Mouse (Mus musculus) limb, embryonic 14.5 days (tissue): ENCODE data around the gene Afg1l. TPM values are rescaled to one million over a fixed set of nuclear protein-coding genes. Genes with fewer than 3 reads are reported as not detected.

Experiments
- ATAC-seq: fragments of 200-750 bp; cut with Nextera tagmentation; 2 replicates; pipeline ENCODE4 v1.8.0; 2017; ENCODE audit warnings: low read depth, moderate number of reproducible peaks, moderate TSS enrichment; ENCODE audit not compliant: low FRiP score
- DNase-seq: peaks from one replicate; pipeline ENCODE4 v3.0.0-alpha.2; 2015; ENCODE audit warnings: low spot score
- H3K27ac ChIP-seq: fragments of 300-500 bp; sonication (generic); replicated peaks from 2 replicates; pipeline ENCODE4 v1.5.1; 2014; ENCODE audit warnings: low read depth, mild to moderate bottlenecking, low read length, moderate library complexity, mixed read lengths
- H3K27me3 ChIP-seq: fragments of 300-500 bp; sonication (generic); 2 replicates; pipeline ENCODE4 v1.6.1; 2014; ENCODE audit warnings: low read length, mixed read lengths; ENCODE audit not compliant: control insufficient read depth, insufficient read depth
- H3K36me3 ChIP-seq: fragments of 300-500 bp; sonication (generic); 2 replicates; pipeline ENCODE4 v1.6.1; 2014; ENCODE audit warnings: mild to moderate bottlenecking, low read length, moderate library complexity, mixed read lengths; ENCODE audit not compliant: control insufficient read depth, insufficient read depth
- H3K4me1 ChIP-seq: fragments of 300-500 bp; sonication (generic); 2 replicates; pipeline ENCODE4 v1.6.1; 2014; ENCODE audit warnings: antibody characterized with exemption, low read length, mixed read lengths; ENCODE audit not compliant: control insufficient read depth, insufficient read depth
- H3K4me2 ChIP-seq: fragments of 300-500 bp; sonication (generic); replicated peaks from 2 replicates; pipeline ENCODE4 v1.6.1; 2014; ENCODE audit warnings: low read depth, mild to moderate bottlenecking, low read length, moderate library complexity; ENCODE audit not compliant: severe bottlenecking
- H3K4me3 ChIP-seq: fragments of 300-500 bp; sonication (generic); replicated peaks from 2 replicates; pipeline ENCODE4 v1.5.1; 2014; ENCODE audit warnings: low read length
- H3K9ac ChIP-seq: fragments of 300-500 bp; sonication (generic); 2 replicates; pipeline ENCODE4 v1.6.1; 2014; ENCODE audit warnings: mild to moderate bottlenecking, low read depth, low read length, moderate library complexity; ENCODE audit not compliant: severe bottlenecking
- H3K9me3 ChIP-seq: fragments of 300-500 bp; sonication (generic); 2 replicates; pipeline ENCODE4 v1.6.1; 2016; ENCODE audit warnings: low read length; ENCODE audit not compliant: control insufficient read depth
- POLR2A ChIP-seq: fragments of 200-500 bp; IDR thresholded peaks from 2 replicates; pipeline ENCODE4 v1.8.0; 2012; ENCODE audit warnings: inconsistent platforms, mild to moderate bottlenecking, moderate library complexity, borderline replicate concordance; ENCODE audit not compliant: insufficient read depth, insufficient read length; ENCODE audit errors: extremely low read depth
- WGBS: fragments of 180-500 bp; shearing (Covaris S2); extraction: QIAGEN DNeasy Blood & Tissue Kit; methylation state at CpG from one replicate; pipeline ENCODE4 v1.1.7; 2014; 5-methylcytosine and 5-hydroxymethylcytosine counted together
- polyA plus RNA-seq, 2 experiments: library from polyadenylated mRNA; depleted of rRNA in 1 of 2; stranded (reverse) in 1 of 2; unstranded in 1 of 2; fragments of >200 nt; fragmentation: Nextera tagmentation in 1 of 2; extraction: Ambion mirVana in 1 of 2; gene quantifications; 2 replicates each; pipeline versions ENCODE4 v1.2.1 to v1.2.3; 2012 to 2014

The Afg1l gene
- polyA plus RNA-seq, 2 experiments: 5.3 to 5.7 TPM

GRCm38 (mm10) chr10:42313222-42313786, 165.1 kb downstream of the Afg1l start:
- DNase-seq: no peak

DNA sequence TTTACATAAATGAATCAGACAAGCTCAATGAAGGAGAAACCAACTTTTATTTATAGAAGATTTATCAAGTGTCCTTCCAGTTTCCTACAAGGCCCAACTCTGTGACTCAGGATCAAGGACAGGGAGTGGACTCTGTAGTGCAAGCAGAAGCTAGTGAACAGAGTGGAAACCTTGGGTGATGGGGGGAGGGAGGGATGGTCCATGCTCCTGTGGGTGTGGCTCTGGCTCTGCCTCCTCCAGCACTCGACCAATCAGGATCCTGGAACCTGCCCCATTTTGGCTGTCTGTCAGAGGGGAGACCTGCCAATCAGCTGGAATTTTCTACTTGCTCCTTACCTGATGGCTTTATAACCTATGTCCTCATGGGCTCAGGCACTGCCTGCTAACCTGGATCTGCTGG, 165.8 kb downstream of the Afg1l start:
- H3K4me1 ChIP-seq: no peaks in the 10 kb centered on the region
- H3K4me3 ChIP-seq: no peak overlapping the region
- no peak overlapping the region for H3K27ac ChIP-seq
- WGBS: 100% methylated on average over 1 of the region's 1 CpGs
- no peak overlapping the region for H3K9ac ChIP-seq
- DNase-seq (no peak), ATAC-seq (no peak)
- no peak for TF ChIP-seq POLR2A
- no peak overlapping the region for H3K4me2 ChIP-seq
- no peaks in the 10 kb centered on the region for H3K36me3 ChIP-seq
- no peaks in the 10 kb centered on the region for H3K27me3 ChIP-seq
- no peaks in the 10 kb centered on the region for H3K9me3 ChIP-seq

More at GRCm38 (mm10) chr10:42313222-42313786, 165.1 kb downstream of the Afg1l start:
- TF ChIP-seq POLR2A: no peak
- no peaks in the 10 kb centered on the region for H3K27me3 ChIP-seq
- ATAC-seq: no peak
- no peak overlapping the region for H3K4me2 ChIP-seq
- H3K36me3 ChIP-seq: no peaks in the 10 kb centered on the region
- H3K4me3 ChIP-seq: no peak overlapping the region
- WGBS: 78% methylated on average over 22 of the region's 22 CpGs
- no peak overlapping the region for H3K27ac ChIP-seq
- H3K4me1 ChIP-seq: no peaks in the 10 kb centered on the region
- no peaks in the 10 kb centered on the region for H3K9me3 ChIP-seq
- H3K9ac ChIP-seq: no peak overlapping the region

- H3K9ac ChIP-seq: no peak overlapping the region
- H3K27ac ChIP-seq: no peak overlapping the region
- peak overlapping the region; percentile 15 for H3K4me3 ChIP-seq
- H3K27me3 ChIP-seq: no peaks in the 10 kb centered on the region
- ATAC-seq: no peak
- no peaks in the 10 kb centered on the region for H3K4me1 ChIP-seq
- no peak for DNase-seq
- TF ChIP-seq POLR2A: no peak
- 33% methylated on average over 8 of the region's 8 CpGs for WGBS
- H3K4me2 ChIP-seq: peak overlapping the region; percentile 42
- no peaks in the 10 kb centered on the region for H3K36me3 ChIP-seq
- H3K9me3 ChIP-seq: no peaks in the 10 kb centered on the region
Measured at GRCm38 (mm10) chr10:42308687-42308987, 169.7 kb downstream of the Afg1l start.

- Histone ChIP-seq H3K9ac (0 out of 2 replicates have a peak overlapping the region, but pooled peaks have one; percentile 9), H3K4me3 (peak overlapping the region; percentile 15), H3K36me3 (no peaks in the 10 kb centered on the region), H3K27ac (no peak overlapping the region), H3K4me1 (no peaks in the 10 kb centered on the region), H3K9me3 (no peaks in the 10 kb centered on the region), H3K27me3 (no peaks in the 10 kb centered on the region), H3K4me2 (peak overlapping the region; percentile 42)
- DNase-seq: peak; percentile 72
- TF ChIP-seq POLR2A: no peak
- 11% methylated on average over 20 of the region's 20 CpGs for WGBS
- ATAC-seq: peak; percentile 60; the same call in 1 of the 2 replicates
Measured at GRCm38 (mm10) chr10:42307980-42308686, 170.2 kb downstream of the Afg1l start.

DNA sequence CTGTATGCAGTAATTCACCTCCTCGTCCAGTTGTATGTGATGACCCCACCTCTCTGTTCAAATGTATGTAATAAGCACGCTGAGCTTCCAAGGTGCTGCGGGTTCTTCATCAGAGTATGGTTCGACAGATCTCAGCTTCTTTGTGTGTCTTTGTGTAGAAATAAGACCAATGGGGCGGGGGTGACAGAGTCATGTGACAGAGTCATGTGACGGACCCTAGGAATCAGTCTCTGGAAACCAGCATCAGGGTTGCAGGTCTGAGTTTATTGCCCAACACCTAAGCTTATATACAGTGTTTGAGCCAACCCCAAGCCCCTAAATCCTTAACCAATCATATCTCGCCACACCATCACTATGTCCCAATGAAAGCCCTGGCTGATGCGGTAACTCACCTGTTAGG, 171.9 kb downstream of the Afg1l start:
- Histone ChIP-seq H3K9me3 (no peaks in the 10 kb centered on the region), H3K4me3 (no peak overlapping the region), H3K9ac (no peak overlapping the region), H3K36me3 (no peaks in the 10 kb centered on the region), H3K27ac (no peak overlapping the region), H3K27me3 (no peaks in the 10 kb centered on the region), H3K4me1 (no peaks in the 10 kb centered on the region), H3K4me2 (no peak overlapping the region)
- 92% methylated on average over 8 of the region's 8 CpGs for WGBS
- DNase-seq: no peak
- TF ChIP-seq POLR2A: no peak
- no peak for ATAC-seq
